Mouse (Mus musculus) lung, embryonic 16.5 days (tissue): ENCODE data around the gene Snx30. TPM values are rescaled to one million over a fixed set of nuclear protein-coding genes. Genes with fewer than 3 reads are reported as not detected.
"Not testable (repeated sequence)": the region's sequence is repeated elsewhere in the genome, so short reads cannot be mapped to it uniquely, and the experiment has no call there.

Source experiments
- ATAC-seq: fragments of 200-750 bp; cut with Nextera tagmentation; 2 replicates; pipeline ENCODE4 v1.8.0; 2017; ENCODE audit warnings: low read depth, mild to moderate bottlenecking, moderate library complexity
- H3K27ac ChIP-seq: fragments of 300-500 bp; sonication (generic); 2 replicates; pipeline ENCODE4 v1.5.1; 2014; ENCODE audit warnings: mild to moderate bottlenecking, control low read depth, low read length
- H3K27me3 ChIP-seq: fragments of 300-500 bp; sonication (generic); 2 replicates; pipeline ENCODE4 v1.6.1; 2014; ENCODE audit warnings: low read depth, low read length, mixed read lengths; ENCODE audit not compliant: control insufficient read depth, insufficient read depth
- H3K36me3 ChIP-seq: fragments of 300-500 bp; sonication (generic); 2 replicates; pipeline ENCODE4 v1.6.1; 2014; ENCODE audit warnings: low read length; ENCODE audit not compliant: control insufficient read depth, insufficient read depth
- H3K4me1 ChIP-seq: fragments of 300-500 bp; sonication (generic); replicated peaks from 2 replicates; pipeline ENCODE4 v1.6.1; 2014; ENCODE audit warnings: low read length, mixed read lengths; ENCODE audit not compliant: control insufficient read depth, insufficient read depth
- H3K4me2 ChIP-seq: fragments of 300-500 bp; sonication (generic); 2 replicates; pipeline ENCODE4 v1.6.1; 2014; ENCODE audit warnings: low read depth, low read length, control low read depth
- H3K4me3 ChIP-seq: fragments of 300-500 bp; sonication (generic); 2 replicates; pipeline ENCODE4 v1.5.1; 2014; ENCODE audit warnings: mild to moderate bottlenecking, low read length, control low read depth
- H3K9ac ChIP-seq: fragments of 300-500 bp; sonication (generic); 2 replicates; pipeline ENCODE4 v1.6.1; 2014; ENCODE audit warnings: low read length, control low read depth
- H3K9me3 ChIP-seq: fragments of 300-500 bp; sonication (generic); 2 replicates; pipeline ENCODE4 v1.6.1; 2016; ENCODE audit warnings: low read length; ENCODE audit not compliant: control insufficient read depth
- WGBS: fragments of 180-500 bp; shearing (Covaris S2); extraction: QIAGEN DNeasy Blood & Tissue Kit; methylation state at CpG from one replicate; pipeline ENCODE4 v1.1.7; 2014; 5-methylcytosine and 5-hydroxymethylcytosine counted together
- polyA plus RNA-seq: library from polyadenylated mRNA; unstranded; fragments of >200 nt; fragmentation: Nextera tagmentation; extraction: Ambion mirVana; gene quantifications from 2 replicates; pipeline ENCODE4 v1.2.1, GENCODE M21; 2015

Gene Snx30
- polyA plus RNA-seq, 1 experiment from 2014 or later: 6.9 TPM

DNA sequence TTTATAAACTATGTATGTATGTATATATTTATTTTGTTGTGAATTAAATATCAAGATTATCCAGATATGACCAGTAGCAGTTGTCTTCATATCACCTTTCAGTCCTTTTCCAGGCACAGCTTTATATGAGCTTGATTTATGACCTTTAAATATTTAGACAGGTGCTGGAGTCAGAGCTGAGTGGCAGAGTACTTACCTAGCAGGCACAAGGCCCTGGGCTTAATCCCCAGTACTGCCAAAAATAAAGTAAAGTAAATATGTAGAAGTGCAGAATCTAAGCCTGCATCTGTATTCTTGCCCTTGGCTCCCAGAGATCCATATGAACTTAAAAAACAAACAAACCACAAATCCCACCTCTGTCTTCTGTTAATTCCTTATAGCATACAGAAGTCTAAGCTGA is 16.6 kb upstream of the Snx30 start:
- ATAC-seq: no peak

DNA sequence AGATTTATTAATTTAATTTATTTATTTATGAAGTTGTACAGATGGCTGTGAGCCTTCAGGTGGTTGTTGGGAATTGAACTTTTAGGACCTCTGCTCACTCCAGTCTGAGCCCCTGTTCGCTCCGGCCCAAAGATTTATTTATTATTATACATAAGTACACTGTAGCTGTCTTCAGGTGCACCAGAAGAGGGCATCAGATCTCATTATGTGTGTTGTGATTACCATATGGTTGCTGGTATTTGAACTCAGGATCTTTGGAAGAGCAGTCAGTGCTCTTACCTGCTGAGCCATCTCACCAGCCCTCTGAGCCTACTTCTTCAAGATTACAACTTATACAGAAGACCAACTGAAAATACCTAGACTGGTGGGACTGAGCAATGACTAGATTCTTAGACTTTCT is 12.0 kb upstream of the Snx30 start:
- not testable (repeated sequence) for H3K36me3 ChIP-seq
- 76% methylated on average over 2 of the region's 2 CpGs for WGBS

More for the DNA sequence above, 16.6 kb upstream of the Snx30 start:
- Histone ChIP-seq H3K27ac (no peak overlapping the region), H3K9ac (no peak overlapping the region), H3K4me1 (0 out of 2 replicates have a peak, but pooled peaks cover 3% of the 10 kb centered on the region), H3K9me3 (no peaks in the 10 kb centered on the region), H3K27me3 (no peaks in the 10 kb centered on the region), H3K4me2 (no peak overlapping the region), H3K36me3 (no peaks in the 10 kb centered on the region), H3K4me3 (no peak overlapping the region)

DNA sequence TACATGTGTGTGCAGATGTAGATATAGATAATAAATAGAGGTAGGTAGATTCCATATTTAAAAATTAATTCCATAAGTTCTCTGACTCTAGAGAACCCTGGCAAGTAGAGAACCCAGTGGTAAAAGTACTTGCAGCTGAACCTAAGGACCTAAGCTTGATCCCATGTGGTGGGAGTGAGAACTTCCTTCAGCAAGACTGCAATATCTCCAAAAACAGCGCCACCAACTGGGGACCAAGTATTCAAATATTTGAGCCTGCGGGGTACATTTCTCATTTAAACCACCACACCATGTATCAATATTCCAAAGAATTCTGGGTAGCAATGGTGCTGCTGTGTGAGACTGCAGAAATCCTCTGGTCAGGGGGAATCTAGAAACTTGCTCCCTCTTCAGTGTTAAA is 11.5 kb upstream of the Snx30 start:
- no peak overlapping the region for H3K27ac ChIP-seq
- no peak overlapping the region for H3K9ac ChIP-seq
- no peaks in the 10 kb centered on the region for H3K9me3 ChIP-seq
- ATAC-seq: no peak
- no peaks in the 10 kb centered on the region for H3K27me3 ChIP-seq
- no peak overlapping the region for H3K4me2 ChIP-seq
- no peak overlapping the region for H3K4me3 ChIP-seq
- no peaks in the 10 kb centered on the region for H3K36me3 ChIP-seq
- 83% methylated on average over 2 of the region's 2 CpGs for WGBS
- 0 out of 2 replicates have a peak, but pooled peaks cover 2% of the 10 kb centered on the region for H3K4me1 ChIP-seq

More for the DNA sequence above, 12.0 kb upstream of the Snx30 start:
- not testable (repeated sequence) for H3K27ac ChIP-seq, H3K9ac ChIP-seq, H3K4me3 ChIP-seq, H3K4me1 ChIP-seq, H3K9me3 ChIP-seq, ATAC-seq, H3K4me2 ChIP-seq, H3K27me3 ChIP-seq

GRCm38 (mm10) chr4:59795788-59796455 is 9.7 kb upstream of the Snx30 start:
- ATAC-seq: no peak
- H3K9me3 ChIP-seq: no peaks in the 10 kb centered on the region
- H3K36me3 ChIP-seq: no peaks in the 10 kb centered on the region
- WGBS: 60% methylated on average over 2 of the region's 2 CpGs
- 0 out of 2 replicates have a peak, but pooled peaks cover 2% of the 10 kb centered on the region for H3K4me1 ChIP-seq
- H3K4me2 ChIP-seq: no peak overlapping the region
- no peak overlapping the region for H3K9ac ChIP-seq
- no peaks in the 10 kb centered on the region for H3K27me3 ChIP-seq
- no peak overlapping the region for H3K27ac ChIP-seq
- H3K4me3 ChIP-seq: no peak overlapping the region

DNA sequence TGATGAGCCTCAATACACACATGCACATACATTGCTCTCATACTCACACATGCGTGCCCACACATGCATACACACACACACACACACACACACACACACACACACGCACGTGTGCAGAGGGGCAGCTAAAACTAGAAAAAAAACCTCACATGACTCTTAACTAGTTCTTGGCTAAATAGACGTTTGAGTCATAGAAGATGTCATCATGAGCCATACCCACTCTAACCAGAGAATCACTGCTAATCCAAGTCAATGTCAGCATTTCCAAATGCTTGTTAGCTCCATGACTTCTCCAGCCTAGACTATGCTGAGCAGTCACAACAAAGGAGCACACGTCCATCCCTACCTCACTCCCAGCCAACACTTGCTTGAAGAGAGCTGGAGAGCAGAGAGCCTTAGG is 5.5 kb upstream of the Snx30 start:
- H3K9me3 ChIP-seq: no peaks in the 10 kb centered on the region
- H3K4me2 ChIP-seq: no peak overlapping the region
- peaks cover 6% of the 10 kb centered on the region for H3K4me1 ChIP-seq
- ATAC-seq: no peak
- no peaks in the 10 kb centered on the region for H3K36me3 ChIP-seq
- H3K27me3 ChIP-seq: no peaks in the 10 kb centered on the region
- no peak overlapping the region for H3K27ac ChIP-seq
- no peak overlapping the region for H3K4me3 ChIP-seq
- WGBS: 78% methylated on average over 5 of the region's 5 CpGs
- no peak overlapping the region for H3K9ac ChIP-seq

DNA sequence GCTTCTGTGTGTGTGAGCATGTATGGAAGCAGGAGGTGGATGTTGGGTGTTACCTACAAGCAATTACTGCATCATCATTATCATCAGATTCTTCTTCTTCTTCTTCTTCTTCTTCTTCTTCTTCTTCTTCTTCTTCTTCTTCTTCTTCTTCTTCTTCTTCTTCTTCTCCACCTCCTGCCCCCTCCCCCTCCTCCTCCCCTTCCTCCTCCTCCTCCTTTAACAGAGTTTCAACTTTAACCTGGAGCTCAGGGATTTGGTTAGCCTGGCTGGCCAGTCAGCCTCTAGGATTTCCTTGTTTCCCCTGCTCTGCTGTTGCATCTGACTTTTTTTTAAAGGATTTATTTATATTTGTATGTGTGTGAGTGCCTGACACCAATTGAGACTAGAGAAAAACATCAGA is 4.2 kb upstream of the Snx30 start, which contains the start of gene Inip:
TSS of gene Inip (minus strand) at position 101 of the 400 bp plus-strand sequence.
- ATAC-seq: no peak
- H3K4me2 ChIP-seq: no peak within 1 kb of the TSS
- H3K4me1 ChIP-seq: peaks cover 5% of the 10 kb centered on the region
- H3K27me3 ChIP-seq: no peaks in the 10 kb centered on the region
- H3K4me3 ChIP-seq: no peak within 1 kb of the TSS
- no peaks in the 10 kb centered on the region for H3K9me3 ChIP-seq
- H3K9ac ChIP-seq: no peak within 1 kb of the TSS
- H3K36me3 ChIP-seq: no peaks in the 10 kb centered on the region
- H3K27ac ChIP-seq: no peak within 1 kb of the TSS

GRCm38 (mm10) chr4:59802107-59802506 is 3.5 kb upstream of the Snx30 start:
- WGBS: 79% methylated on average over 6 of the region's 6 CpGs
- no peak overlapping the region for H3K4me2 ChIP-seq
- H3K27me3 ChIP-seq: no peaks in the 10 kb centered on the region
- no peak overlapping the region for H3K9ac ChIP-seq
- H3K4me1 ChIP-seq: peaks cover 8% of the 10 kb centered on the region
- no peak overlapping the region for H3K27ac ChIP-seq
- H3K4me3 ChIP-seq: no peak overlapping the region
- ATAC-seq: no peak
- H3K9me3 ChIP-seq: no peaks in the 10 kb centered on the region
- H3K36me3 ChIP-seq: no peaks in the 10 kb centered on the region

DNA sequence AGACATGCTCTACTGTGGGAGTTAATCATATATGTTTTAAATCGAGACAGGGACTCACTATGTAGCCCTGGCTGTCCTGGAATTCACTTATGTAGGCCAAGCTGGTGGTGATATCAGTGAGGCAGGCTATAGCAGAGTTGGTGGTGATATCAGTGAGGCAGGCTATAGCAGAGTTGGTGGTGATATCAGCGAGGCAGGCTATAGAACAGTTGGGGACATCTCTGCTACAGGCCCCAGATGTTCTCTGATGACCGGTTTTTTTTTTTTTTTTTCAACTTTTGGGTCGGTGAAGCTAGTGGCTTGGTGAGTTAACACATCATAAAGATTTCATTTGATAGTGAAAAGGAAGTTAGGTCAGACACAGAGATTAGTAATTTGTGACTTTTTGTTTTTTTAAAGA is 2.8 kb upstream of the Snx30 start:
- H3K27ac ChIP-seq: no peak overlapping the region
- 53% methylated on average over 4 of the region's 4 CpGs for WGBS
- no peaks in the 10 kb centered on the region for H3K36me3 ChIP-seq
- H3K27me3 ChIP-seq: no peaks in the 10 kb centered on the region
- no peak overlapping the region for H3K9ac ChIP-seq
- no peaks in the 10 kb centered on the region for H3K9me3 ChIP-seq
- no peak for ATAC-seq
- no peak overlapping the region for H3K4me3 ChIP-seq
- peaks cover 10% of the 10 kb centered on the region for H3K4me1 ChIP-seq
- H3K4me2 ChIP-seq: no peak overlapping the region

DNA sequence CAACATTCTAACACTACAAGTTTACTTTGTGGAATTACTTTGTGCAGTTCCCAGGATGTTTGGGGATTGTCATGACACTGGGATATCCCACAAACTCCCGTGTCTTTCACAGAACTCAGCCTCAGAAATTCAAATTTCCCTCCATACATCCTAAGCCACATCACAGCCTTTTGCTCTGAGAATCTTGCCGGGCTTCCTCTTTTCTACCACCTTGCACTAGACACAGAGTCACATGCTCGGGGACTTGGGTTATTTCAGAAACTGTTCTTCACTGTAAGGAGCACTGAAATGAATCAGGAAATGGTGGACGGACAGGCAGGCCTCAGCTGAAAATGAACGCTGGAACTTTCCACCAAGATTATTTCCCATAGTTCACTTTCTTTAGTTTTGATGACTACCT is 2.3 kb upstream of the Snx30 start:
- H3K9ac ChIP-seq: no peak overlapping the region
- H3K9me3 ChIP-seq: no peaks in the 10 kb centered on the region
- WGBS: 73% methylated on average over 5 of the region's 5 CpGs
- H3K4me3 ChIP-seq: no peak overlapping the region
- no peak for ATAC-seq
- no peaks in the 10 kb centered on the region for H3K36me3 ChIP-seq
- H3K27ac ChIP-seq: no peak overlapping the region
- no peak overlapping the region for H3K4me2 ChIP-seq
- H3K4me1 ChIP-seq: peaks cover 11% of the 10 kb centered on the region
- H3K27me3 ChIP-seq: no peaks in the 10 kb centered on the region

- H3K36me3 ChIP-seq: no peaks in the 10 kb centered on the region
- H3K27ac ChIP-seq: no peak overlapping the region
- H3K9ac ChIP-seq: no peak overlapping the region
- H3K4me3 ChIP-seq: peak overlapping the region; percentile 87
- WGBS: 83% methylated on average over 1 of the region's 1 CpGs
- H3K4me2 ChIP-seq: peak overlapping the region; percentile 94
- peaks cover 11% of the 10 kb centered on the region for H3K4me1 ChIP-seq
- no peaks in the 10 kb centered on the region for H3K27me3 ChIP-seq
- no peaks in the 10 kb centered on the region for H3K9me3 ChIP-seq
- no peak for ATAC-seq
These were observed 886 bp upstream of the Snx30 start for GRCm38 (mm10) chr4:59804754-59805153.
